Mouse (Mus musculus) lung, postnatal 4 days (tissue): ENCODE data around the gene Rnf138rt1.

ENCODE experiments used
- DNase-seq, 2 experiments: peaks; one replicate each; pipeline ENCODE4 v3.0.0; 2021

Rnf138rt1 gene

GRCm38 (mm10) chrX:163760617-163761434, at the start of gene Rnf138rt1:
Gene Rnf138rt1 (minus strand): TSS chrX:163761329.
- peak in 1 of 2 experiments; percentile 21 for DNase-seq

GRCm38 (mm10) chrX:163807270-163807669, 46.1 kb upstream of the Rnf138rt1 start:
- no peak for DNase-seq

- DNase-seq, result peak in 1 of 2 experiments; percentile 22
Measured at GRCm38 (mm10) chrX:163766290-163766689, 5.2 kb upstream of the Rnf138rt1 start.

DNA sequence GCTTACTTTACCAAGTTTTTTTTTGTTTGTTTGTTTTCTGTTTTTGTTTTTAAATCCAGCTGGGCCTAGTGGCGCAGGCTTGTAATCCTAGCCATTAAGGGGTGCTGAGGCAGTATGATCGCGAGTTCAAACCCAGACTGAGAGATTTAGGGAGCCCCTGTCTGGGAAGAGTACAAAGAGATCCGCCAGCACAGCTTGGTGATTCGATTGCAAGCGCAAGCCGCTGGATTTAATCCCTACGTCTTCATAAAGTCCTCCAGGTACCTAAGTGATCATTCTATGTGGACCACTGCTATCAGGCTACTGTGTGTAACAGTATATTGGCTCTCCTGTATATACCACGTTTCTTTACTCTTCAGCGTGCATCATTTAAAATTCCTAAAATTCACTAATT, 303 bp upstream of the Rnf138rt1 start:
- DNase-seq, result no peak

DNA sequence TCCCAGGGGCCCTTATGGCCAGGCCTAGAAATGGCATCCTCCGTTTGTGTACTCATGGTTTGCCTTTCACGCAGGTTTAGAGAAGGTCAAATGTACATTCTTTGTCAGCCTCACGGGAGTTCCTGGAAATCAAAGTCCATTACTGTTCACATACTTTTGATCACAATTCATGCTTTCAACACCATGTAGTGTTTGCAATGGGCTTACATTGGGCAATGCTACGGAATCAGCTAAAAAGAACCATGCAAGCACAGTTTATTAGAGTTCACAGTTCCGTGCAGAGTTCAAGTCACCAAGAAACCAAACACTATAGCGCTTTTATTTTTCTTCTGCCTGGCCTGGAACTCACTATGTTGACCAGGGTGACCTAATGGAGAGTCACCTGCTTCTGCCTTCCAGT, 15.1 kb downstream of the Rnf138rt1 start:
- DNase-seq, result no peak

- DNase-seq, result no peak
Measured at GRCm38 (mm10) chrX:163743896-163744295, 17.2 kb downstream of the Rnf138rt1 start.

DNA sequence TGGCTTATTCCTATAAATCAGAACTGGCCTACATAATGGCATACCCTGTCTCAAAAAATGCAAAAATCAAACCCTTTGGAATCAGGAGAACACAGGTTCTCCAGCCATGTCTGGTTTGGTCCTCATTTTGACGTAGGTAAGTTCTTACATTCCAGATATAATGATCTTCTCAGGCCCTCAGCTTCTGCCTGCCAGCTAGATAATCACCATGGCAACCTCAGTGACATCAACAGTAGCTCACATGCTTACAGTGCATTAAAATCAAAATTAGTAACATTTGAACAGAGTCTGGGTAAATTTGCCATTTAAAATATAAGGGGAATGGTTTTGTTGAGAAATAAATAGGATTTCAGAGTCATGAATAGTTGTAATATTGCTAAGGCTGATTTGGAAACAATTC, 22.2 kb downstream of the Rnf138rt1 start:
- no peak for DNase-seq

GRCm38 (mm10) chrX:163734145-163734544, 27.0 kb downstream of the Rnf138rt1 start:
- no peak for DNase-seq

DNA sequence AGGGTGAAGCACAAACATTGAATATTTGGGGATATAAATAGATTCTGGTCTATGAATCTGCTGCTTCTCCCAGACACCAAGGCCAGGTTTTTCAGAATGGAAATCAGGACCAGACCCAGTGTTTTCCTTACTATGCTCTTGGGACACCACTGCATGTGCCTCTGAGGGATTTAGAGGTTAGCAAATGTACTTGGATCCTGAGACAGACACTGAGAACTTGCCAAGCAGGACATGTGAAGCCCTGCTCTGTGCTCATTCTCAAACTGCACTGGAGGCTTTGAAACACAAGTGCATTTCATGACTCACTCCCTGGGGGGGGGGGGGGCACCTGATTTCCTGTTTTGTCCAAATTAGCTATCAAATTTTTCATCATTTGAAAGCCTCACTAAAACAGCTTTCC, 37.5 kb downstream of the Rnf138rt1 start:
- DNase-seq, result no peak

DNA sequence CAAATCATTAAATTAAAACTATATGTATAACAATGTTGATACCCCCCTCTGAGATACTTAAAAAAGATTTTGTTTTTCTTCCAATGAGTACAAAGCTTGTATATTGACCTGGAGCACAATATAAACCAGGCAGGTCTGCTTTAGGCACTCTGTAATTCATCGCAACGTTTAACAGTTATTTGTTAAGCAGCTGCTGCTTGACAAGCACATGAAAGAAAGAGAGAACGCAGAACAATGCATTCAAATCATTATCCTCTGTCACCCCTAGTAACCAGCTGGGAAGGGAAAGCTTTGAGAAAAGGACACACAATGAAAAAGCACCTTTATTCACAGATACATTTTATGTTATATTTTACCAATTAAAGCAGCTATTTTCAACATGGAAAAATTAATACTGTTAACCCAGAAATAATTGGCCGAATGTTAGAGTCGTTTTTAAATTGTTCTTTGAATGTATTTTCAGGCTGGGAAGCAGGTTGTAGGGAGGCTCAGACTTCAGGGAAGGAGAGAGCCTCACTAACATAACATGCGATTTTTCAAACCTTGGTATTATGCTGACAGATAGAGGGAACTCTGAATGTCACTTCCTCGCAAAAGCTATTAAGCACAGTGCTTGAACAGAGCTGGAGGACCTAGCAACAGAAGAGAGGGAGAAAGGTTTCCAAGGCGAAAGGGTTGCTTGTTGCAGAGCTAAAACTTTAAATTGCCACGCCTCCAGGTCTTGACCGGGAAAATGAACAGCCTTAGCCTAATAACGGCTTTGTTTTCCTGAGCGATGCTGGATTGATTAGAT, 38.1 kb downstream of the Rnf138rt1 start:
- no peak for DNase-seq

GRCm38 (mm10) chrX:163720597-163720996, 40.5 kb downstream of the Rnf138rt1 start:
- no peak for DNase-seq
